Mouse (Mus musculus) erythroblast, embryonic 14.5 days (primary cell): Measurements from ENCODE around the gene C1s1. TPM values are rescaled to one million over a fixed set of nuclear protein-coding genes. Genes with fewer than 3 reads are reported as not detected.
"Not testable (repeated sequence)": the region's sequence is repeated elsewhere in the genome, so short reads cannot be mapped to it uniquely, and the experiment has no call there.

Experiments
- H3K27me3 ChIP-seq: 2 replicates; pipeline ENCODE4 v1.6.1; 2012; ENCODE audit warnings: inconsistent platforms; ENCODE audit not compliant: control insufficient read depth
- H3K36me3 ChIP-seq: 2 replicates; pipeline ENCODE4 v1.6.1; 2012; ENCODE audit warnings: mild to moderate bottlenecking, inconsistent platforms; ENCODE audit not compliant: control insufficient read depth
- H3K4me1 ChIP-seq: 2 replicates; pipeline ENCODE4 v1.6.1; 2012; ENCODE audit warnings: inconsistent platforms; ENCODE audit not compliant: control insufficient read depth
- H3K4me3 ChIP-seq: replicated peaks from 2 replicates; pipeline ENCODE3; 2012; ENCODE audit warnings: moderate library complexity, mild to moderate bottlenecking, inconsistent platforms
- H3K9me3 ChIP-seq: 2 replicates; pipeline ENCODE4 v1.6.1; 2012; ENCODE audit warnings: low read length, inconsistent platforms, mixed read lengths; ENCODE audit not compliant: control insufficient read depth
- GATA1 ChIP-seq: IDR thresholded peaks from 2 replicates; pipeline ENCODE4 v1.6.1; 2012; ENCODE audit warnings: low read length, inconsistent platforms, mixed read lengths
- TAL1 ChIP-seq: IDR thresholded peaks from 3 replicates; pipeline ENCODE4 v1.6.1; 2012; ENCODE audit warnings: low read length, inconsistent platforms, mixed read lengths
- polyA plus RNA-seq: library from polyadenylated mRNA; stranded (reverse); fragments of >175 nt; gene quantifications from 2 replicates; pipeline ENCODE4 v1.2.3, GENCODE M21; 2012

The C1s1 gene
- polyA plus RNA-seq, 1 experiment: not detected

DNA sequence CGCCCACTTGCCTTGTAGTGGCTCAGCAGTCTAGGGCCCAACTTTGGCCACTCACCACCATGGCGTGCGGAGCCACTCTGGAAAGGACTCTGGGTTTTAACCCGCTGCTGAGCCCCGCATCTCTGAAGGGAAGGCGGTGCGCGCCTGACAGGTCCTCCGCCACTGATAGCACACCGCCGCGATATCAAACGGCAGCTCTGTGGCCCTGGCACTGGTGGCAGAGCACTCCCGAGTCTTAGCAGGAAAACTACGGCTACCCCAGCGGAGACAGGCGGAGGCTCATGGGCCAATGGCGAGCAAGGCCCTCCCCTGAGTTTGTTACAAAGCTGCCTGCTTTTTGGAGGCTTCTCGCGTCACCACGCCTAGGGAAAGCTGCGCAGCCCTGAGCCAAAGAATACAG lies 10.6 kb upstream of the C1s1 start:
- no peak overlapping the region for H3K4me3 ChIP-seq
- H3K27me3 ChIP-seq: no peaks in the 10 kb centered on the region; the same call in 1 of the 2 replicates
- H3K4me1 ChIP-seq: no peaks in the 10 kb centered on the region
- H3K36me3 ChIP-seq: no peaks in the 10 kb centered on the region
- H3K9me3 ChIP-seq: peaks cover 16% of the 10 kb centered on the region
- TF ChIP-seq GATA1 (no peak), TAL1 (no peak)

DNA sequence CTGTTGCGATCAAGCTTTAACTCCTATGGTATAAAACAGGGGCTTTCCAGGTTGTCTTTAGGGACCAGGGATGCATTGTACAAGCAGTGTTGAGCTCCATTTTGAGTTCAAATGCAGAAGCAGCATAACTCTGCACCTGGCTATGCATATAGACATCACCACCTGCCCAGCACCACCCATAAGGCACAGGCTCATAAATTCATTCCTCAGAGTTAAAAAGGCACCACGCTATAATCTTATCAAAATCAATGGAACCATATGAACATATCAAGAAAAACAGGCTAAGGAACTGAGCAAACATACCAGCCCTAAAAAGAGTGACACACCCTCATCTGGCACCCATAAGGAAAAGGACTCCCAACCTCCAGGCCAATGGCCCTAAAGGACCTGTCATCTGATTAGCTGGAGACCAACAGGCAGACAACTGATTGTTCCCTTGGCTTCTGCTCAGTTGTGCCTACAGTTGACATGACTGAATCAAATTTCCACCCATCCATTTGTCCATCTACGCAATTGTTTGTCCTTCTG lies 6.9 kb upstream of the C1s1 start:
- TF ChIP-seq GATA1: no peak
- no peak for TF ChIP-seq TAL1
- Histone ChIP-seq H3K9me3 (peaks cover 16% of the 10 kb centered on the region), H3K36me3 (no peaks in the 10 kb centered on the region), H3K27me3 (no peaks in the 10 kb centered on the region; the same call in 1 of the 2 replicates), H3K4me3 (no peak overlapping the region), H3K4me1 (no peaks in the 10 kb centered on the region)

DNA sequence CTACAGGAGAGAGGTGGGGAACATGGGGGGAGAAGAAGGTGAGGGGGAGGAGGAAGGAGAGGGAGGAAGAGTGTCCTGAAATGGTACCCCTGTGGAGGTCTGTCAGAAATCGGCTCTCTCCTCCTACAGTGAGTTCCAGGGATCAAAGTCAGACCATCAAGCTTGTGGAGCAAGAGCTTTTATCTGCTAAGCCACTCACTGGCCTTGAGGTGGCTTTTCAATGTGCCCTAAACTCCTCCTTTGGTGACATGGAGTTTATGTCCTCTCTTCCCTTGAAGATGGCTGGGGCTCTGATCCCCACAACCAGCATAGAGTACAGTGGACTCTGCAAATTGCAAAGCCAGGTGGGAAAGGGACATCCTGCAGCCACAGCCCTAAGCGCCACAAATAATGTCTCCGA lies 5.8 kb upstream of the C1s1 start:
- H3K27me3 ChIP-seq, H3K36me3 ChIP-seq, H3K4me3 ChIP-seq, H3K4me1 ChIP-seq: not testable (repeated sequence)
- peaks cover 16% of the 10 kb centered on the region for H3K9me3 ChIP-seq

DNA sequence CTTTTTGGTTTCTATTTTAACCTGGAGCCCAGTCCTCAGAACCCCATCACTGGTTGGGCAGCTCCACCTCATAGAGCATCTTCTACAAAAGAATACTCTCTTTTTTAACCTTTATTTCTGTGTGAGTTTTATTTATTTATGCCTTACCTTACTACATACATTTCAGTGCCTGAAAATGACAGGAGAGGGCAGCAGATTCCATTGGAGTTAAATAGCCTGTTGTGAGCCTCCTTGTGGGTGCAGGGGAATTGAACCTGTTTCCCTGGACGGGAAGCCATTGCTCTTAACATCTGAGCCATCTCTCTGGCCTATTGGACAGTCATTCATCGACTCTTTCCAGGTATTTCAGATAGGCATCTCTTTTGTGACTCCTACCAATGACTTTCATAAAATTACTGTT lies 3.3 kb upstream of the C1s1 start:
- H3K4me1 ChIP-seq: no peaks in the 10 kb centered on the region
- no peaks in the 10 kb centered on the region for H3K36me3 ChIP-seq
- H3K4me3 ChIP-seq: no peak overlapping the region
- peaks cover 6% of the 10 kb centered on the region for H3K9me3 ChIP-seq
- TF ChIP-seq TAL1 (no peak), GATA1 (no peak)
- no peaks in the 10 kb centered on the region for H3K27me3 ChIP-seq

DNA sequence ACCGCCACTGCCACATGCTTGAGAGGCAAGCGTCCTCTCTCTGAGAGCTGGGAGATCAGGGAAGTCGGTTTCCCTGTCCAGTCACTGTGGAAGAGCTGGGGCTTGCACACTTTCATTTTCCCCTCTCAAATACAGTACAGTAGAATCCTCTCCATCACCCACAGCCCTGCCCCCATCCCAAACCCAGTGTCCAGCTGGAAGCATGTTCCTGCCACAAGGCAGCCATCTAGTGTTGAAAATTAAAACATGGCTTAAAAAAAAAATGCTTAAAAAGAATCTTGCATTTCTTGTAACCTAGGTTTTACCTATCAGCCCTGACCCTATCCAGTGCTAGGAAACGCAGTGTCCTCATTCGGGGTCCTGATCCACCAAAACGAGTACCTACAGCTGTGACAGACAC lies 2.3 kb upstream of the C1s1 start:
- no peaks in the 10 kb centered on the region for H3K27me3 ChIP-seq
- H3K4me1 ChIP-seq: no peaks in the 10 kb centered on the region
- no peak for TF ChIP-seq TAL1
- no peak for TF ChIP-seq GATA1
- no peaks in the 10 kb centered on the region for H3K36me3 ChIP-seq
- 0 out of 2 replicates have a peak, but pooled peaks cover 2% of the 10 kb centered on the region for H3K9me3 ChIP-seq
- H3K4me3 ChIP-seq: no peak overlapping the region

DNA sequence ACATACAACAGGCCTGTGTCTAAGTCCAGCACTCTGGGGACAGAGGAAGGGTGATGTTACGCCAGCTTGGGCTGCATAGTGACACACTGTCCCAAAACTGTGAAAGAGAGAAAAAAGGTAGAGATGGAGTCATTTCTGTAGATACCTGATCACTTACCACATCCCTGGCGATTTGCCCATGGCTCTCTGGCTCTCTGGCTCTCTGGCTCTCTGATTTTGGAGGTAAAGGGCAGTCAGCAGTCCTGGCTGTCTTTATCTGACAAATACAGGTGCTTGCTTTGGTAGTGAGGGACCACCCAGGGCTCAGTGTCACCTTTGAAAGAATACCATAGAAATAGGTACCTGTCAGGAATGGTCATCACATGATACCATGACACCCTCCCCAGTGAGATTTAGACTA lies 983 bp downstream of the C1s1 start:
- not testable (repeated sequence) for H3K9me3 ChIP-seq, H3K27me3 ChIP-seq, H3K36me3 ChIP-seq, H3K4me1 ChIP-seq, H3K4me3 ChIP-seq

DNA sequence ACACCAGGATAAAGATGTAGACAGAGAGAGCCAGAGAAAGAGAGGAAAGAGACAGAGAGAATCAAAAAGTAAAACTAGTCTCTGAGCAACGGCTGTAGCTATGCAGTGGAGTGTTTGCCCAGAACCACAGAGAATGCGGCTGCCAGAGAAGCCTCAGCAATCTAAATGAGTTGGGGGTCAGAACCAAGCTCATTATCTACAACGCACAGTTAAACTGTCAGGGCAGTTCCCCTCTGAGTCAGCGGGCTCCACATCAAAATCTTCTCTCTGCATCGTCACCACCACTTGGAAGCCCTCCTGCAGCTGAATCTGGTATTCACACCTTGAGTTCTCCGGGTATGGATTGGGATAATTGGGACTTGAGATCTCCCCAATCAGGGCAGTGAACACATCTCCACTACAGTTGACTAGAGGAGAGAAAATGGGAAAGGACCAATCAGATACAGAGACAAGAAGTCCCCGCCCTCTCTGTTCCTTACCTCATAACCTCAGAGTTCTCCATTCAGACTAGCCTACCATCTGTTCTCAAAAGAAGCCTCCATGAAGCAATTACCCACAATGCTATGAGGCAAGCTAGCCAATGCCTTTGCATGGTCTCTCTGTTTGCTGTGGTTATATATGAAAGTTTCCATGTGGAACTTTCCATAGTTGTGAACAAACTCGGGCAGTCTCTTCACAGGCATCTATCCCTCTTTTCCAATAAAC lies 5.9 kb downstream of the C1s1 start:
- H3K4me1 ChIP-seq, H3K4me3 ChIP-seq, H3K36me3 ChIP-seq, H3K9me3 ChIP-seq, H3K27me3 ChIP-seq: not testable (repeated sequence)

DNA sequence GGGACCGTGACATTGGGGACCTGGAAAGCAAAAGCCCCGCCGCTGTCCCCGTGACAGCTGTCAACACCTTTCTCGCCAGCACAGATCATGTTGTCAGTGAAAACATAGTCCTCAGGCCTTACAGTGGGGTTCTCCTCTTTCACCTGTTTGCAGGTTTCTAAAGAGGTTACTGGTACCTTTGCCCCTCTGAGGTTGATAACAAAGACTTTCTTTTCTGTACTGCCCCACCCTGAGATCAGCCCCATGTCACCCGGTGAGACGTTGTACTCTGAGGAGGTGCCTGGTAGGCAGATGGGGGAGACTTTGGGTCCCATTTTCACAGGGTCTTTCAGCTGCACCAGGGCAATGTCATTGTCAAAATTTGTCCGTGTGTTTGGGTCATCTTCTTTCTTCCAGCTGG lies 11.1 kb downstream of the C1s1 start:
- no peak for TF ChIP-seq GATA1
- TF ChIP-seq TAL1: no peak
- H3K27me3 ChIP-seq: no peaks in the 10 kb centered on the region
- H3K9me3 ChIP-seq: no peaks in the 10 kb centered on the region
- no peak overlapping the region for H3K4me3 ChIP-seq
- no peaks in the 10 kb centered on the region for H3K4me1 ChIP-seq
- no peaks in the 10 kb centered on the region for H3K36me3 ChIP-seq

DNA sequence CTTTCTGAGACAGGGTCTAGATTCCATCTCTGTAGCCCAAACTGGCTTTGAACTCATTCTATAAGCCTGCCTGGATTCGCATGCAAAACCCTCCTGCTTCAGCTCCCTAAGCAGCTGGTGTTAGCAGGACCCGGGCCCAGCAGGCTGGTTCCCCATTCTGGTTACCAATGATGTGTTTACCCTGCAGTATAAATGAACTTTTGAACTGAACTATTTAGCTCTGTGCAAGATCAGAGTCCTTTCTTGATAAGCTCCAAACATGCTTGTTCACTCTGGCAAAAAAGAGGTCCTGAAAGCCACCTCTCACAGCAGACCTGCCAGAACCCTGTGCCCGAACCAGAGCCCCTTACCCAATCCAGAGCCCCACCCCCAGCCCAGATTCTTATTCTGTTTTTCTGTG lies 14.3 kb downstream of the C1s1 start:
- Histone ChIP-seq H3K9me3 (no peaks in the 10 kb centered on the region), H3K4me1 (no peaks in the 10 kb centered on the region), H3K36me3 (no peaks in the 10 kb centered on the region), H3K27me3 (no peaks in the 10 kb centered on the region), H3K4me3 (no peak overlapping the region)
- no peak for TF ChIP-seq GATA1
- TF ChIP-seq TAL1: no peak

DNA sequence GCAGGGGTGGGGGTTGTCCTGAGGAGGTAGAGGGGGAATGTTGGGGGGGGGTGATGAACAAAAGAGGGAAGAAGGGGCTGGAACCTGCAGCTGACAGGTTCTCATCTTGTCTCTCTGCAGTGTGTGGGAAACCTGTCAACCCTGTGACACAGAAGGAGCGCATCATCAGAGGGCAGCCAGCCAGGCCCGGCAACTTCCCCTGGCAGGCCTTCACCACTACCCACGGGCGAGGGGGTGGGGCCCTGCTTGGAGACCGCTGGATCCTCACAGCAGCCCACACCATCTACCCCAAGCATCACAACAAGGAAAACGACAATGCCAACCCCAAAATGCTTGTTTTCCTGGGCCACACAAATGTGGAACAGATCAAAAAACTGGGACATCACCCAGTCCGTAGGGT lies 20.1 kb downstream of the C1s1 start:
- not testable (repeated sequence) for H3K4me3 ChIP-seq, H3K27me3 ChIP-seq

DNA sequence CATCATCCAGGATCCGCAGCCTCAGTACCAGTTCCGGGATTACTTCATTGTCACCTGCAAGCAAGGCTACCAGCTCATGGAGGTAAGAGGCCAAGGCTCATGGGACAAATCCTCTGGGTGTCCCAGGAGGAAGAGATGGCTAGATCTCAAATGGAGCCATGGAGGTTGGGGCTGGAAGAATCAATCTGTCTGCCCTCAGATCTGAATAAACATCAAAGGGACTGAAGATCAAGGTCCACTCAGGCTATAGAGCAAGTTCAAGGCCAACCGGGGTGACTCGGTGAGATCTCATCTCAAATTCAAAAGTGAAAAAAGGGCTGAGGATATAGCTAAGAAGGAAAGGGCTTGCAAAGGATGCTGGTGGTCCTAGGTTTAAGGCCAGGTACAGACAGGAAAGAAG lies 24.4 kb downstream of the C1s1 start:
- not testable (repeated sequence) for H3K27me3 ChIP-seq, H3K36me3 ChIP-seq, H3K4me1 ChIP-seq, H3K9me3 ChIP-seq, H3K4me3 ChIP-seq

More for the DNA sequence above, 20.1 kb downstream of the C1s1 start:
- not testable (repeated sequence) for H3K36me3 ChIP-seq, H3K4me1 ChIP-seq, H3K9me3 ChIP-seq
